11 mouse cellular contexts compared by ENCODE assay signal in genomic region chr15:12066857-12067211, GRCm38 (mm10). TPM values are rescaled to one million over a fixed set of nuclear protein-coding genes. Genes with fewer than 3 reads are reported as not detected.
A peak's percentile ranks its signal among the peaks of the same experiment; 100 is the strongest.
DNase-seq lines count a peak whose midpoint lies in the region; ATAC-seq and TF ChIP-seq lines count a peak whose summit lies in the region.
"Had no signal": no experiment of that assay in that cellular context is flagged by ENCODE, and none has a peak within 500 bp of the region (broad histone marks: within the 10 kb centered on the region; RNA-seq: fewer than 3 reads in every experiment).

No protein-coding gene starts in this region.

- peak overlapping the region; percentile 33; the same call in 1 of the 2 replicates for H3K9ac ChIP-seq in heart, embryonic 13.5 days
- no peak overlapping the region for H3K9ac ChIP-seq in lung, postnatal 0 days (replicated peaks; ENCODE audit: low read depth)
- H3K9ac ChIP-seq in intestine, postnatal 0 days (ENCODE audit: low read depth, low read length): no peak overlapping the region
- no peak overlapping the region for H3K9ac ChIP-seq in stomach, embryonic 16.5 days (ENCODE audit: low read length)

- no peak for DNase-seq in heart, adult 11 months
- DNase-seq in lung, postnatal 0 days (ENCODE audit: low spot score): no peak
- DNase-seq in lung, postnatal 10 days: no peak
- no peak for DNase-seq in layer of hippocampus, postnatal 14 days (ENCODE audit: low spot score in 2 of 2)
- DNase-seq in thymus, postnatal 10 days (ENCODE audit: low spot score in 2 of 2): no peak
- DNase-seq: retina, postnatal 1 day had no signal

- H3K9me3 ChIP-seq in heart, embryonic 13.5 days: peaks cover 6% of the 10 kb centered on the region
- H3K9me3 ChIP-seq in lung, postnatal 0 days (ENCODE audit: low read length): no peaks in the 10 kb centered on the region
- no peaks in the 10 kb centered on the region for H3K9me3 ChIP-seq in intestine, postnatal 0 days (ENCODE audit: control insufficient read depth)
- H3K9me3 ChIP-seq in stomach, embryonic 16.5 days (replicated peaks; ENCODE audit: control insufficient read depth, low read length): 0 out of 2 replicates have a peak, but pooled peaks cover 5% of the 10 kb centered on the region

- peaks cover 33% of the 10 kb centered on the region for H3K4me1 ChIP-seq in heart, embryonic 13.5 days
- no peaks in the 10 kb centered on the region for H3K4me1 ChIP-seq in lung, postnatal 0 days (ENCODE audit: insufficient read depth, low read depth, low read length)
- peaks cover 5% of the 10 kb centered on the region; the same call in 1 of the 2 replicates for H3K4me1 ChIP-seq in intestine, postnatal 0 days (replicated peaks; ENCODE audit: control insufficient read depth, insufficient read depth, low read length)
- H3K4me1 ChIP-seq in stomach, embryonic 16.5 days (ENCODE audit: control insufficient read depth, insufficient read depth, low read length): peaks cover 27% of the 10 kb centered on the region

- H3K27me3 ChIP-seq in heart, embryonic 13.5 days (replicated peaks): no peaks in the 10 kb centered on the region
- no peaks in the 10 kb centered on the region for H3K27me3 ChIP-seq in lung, postnatal 0 days (replicated peaks; ENCODE audit: insufficient read depth, low read length)
- no peaks in the 10 kb centered on the region for H3K27me3 ChIP-seq in intestine, postnatal 0 days (replicated peaks; ENCODE audit: control insufficient read depth, insufficient read depth, low read length)
- no peaks in the 10 kb centered on the region for H3K27me3 ChIP-seq in stomach, embryonic 16.5 days (ENCODE audit: control insufficient read depth, insufficient read depth, low read length)

- TF ChIP-seq EP300 in lung, postnatal 0 days (IDR thresholded peaks at IDR 0.05): no peak; the same call in 1 of the 2 replicates

- H3K36me3 ChIP-seq in heart, embryonic 13.5 days: no peaks in the 10 kb centered on the region
- H3K36me3 ChIP-seq in lung, postnatal 0 days (ENCODE audit: insufficient read depth, low read length): no peaks in the 10 kb centered on the region
- no peaks in the 10 kb centered on the region for H3K36me3 ChIP-seq in intestine, postnatal 0 days (ENCODE audit: control insufficient read depth, insufficient read depth)
- H3K36me3 ChIP-seq in stomach, embryonic 16.5 days (ENCODE audit: control insufficient read depth, insufficient read depth, low read length): no peaks in the 10 kb centered on the region

- H3K27ac ChIP-seq in heart, embryonic 13.5 days (replicated peaks): peak overlapping the region; percentile 82
- H3K27ac ChIP-seq in lung, postnatal 0 days (ENCODE audit: low read length): peak overlapping the region; percentile 39
- H3K27ac ChIP-seq in intestine, postnatal 0 days (ENCODE audit: low read depth, low read length): no peak overlapping the region
- H3K27ac ChIP-seq in stomach, embryonic 16.5 days (ENCODE audit: low read length): peak overlapping the region; percentile 73

- no peak for TF ChIP-seq CTCF in lung, postnatal 0 days (IDR thresholded peaks at IDR 0.05)
- no peak for TF ChIP-seq CTCF in intestine, postnatal 0 days (IDR thresholded peaks at IDR 0.05; ENCODE audit: low read depth)

- H3K4me3 ChIP-seq in heart, embryonic 13.5 days: no peak overlapping the region
- H3K4me3 ChIP-seq in lung, postnatal 0 days (ENCODE audit: low read depth, low read length): no peak overlapping the region
- no peak overlapping the region for H3K4me3 ChIP-seq in intestine, postnatal 0 days (ENCODE audit: low read depth, low read length)
- no peak overlapping the region for H3K4me3 ChIP-seq in stomach, embryonic 16.5 days (replicated peaks; ENCODE audit: low read length)
- H3K4me3 ChIP-seq: megakaryocyte, embryonic 14.5 days had no signal

- H3K4me2 ChIP-seq in heart, embryonic 13.5 days: peak overlapping the region; percentile 24
- peak overlapping the region; percentile 30 for H3K4me2 ChIP-seq in lung, postnatal 0 days (replicated peaks; ENCODE audit: low read depth, low read length)
- peak overlapping the region; percentile 1; the same call in 1 of the 2 replicates for H3K4me2 ChIP-seq in intestine, postnatal 0 days (replicated peaks; ENCODE audit: low read depth)
- no peak overlapping the region for H3K4me2 ChIP-seq in stomach, embryonic 16.5 days (ENCODE audit: low read depth, low read length)

- WGBS in heart, embryonic 13.5 days: 55% methylated on average over 6 of the region's 6 CpGs
- WGBS in lung, postnatal 0 days: 32% methylated on average over 6 of the region's 6 CpGs
- 54% methylated on average over 6 of the region's 6 CpGs for WGBS in intestine, postnatal 0 days
- 48% methylated on average over 6 of the region's 6 CpGs for WGBS in stomach, embryonic 16.5 days

- ATAC-seq in heart, embryonic 13.5 days (ENCODE audit: extremely low read depth, insufficient number of reproducible peaks, low FRiP score, low TSS enrichment): no peak
- no peak for ATAC-seq in lung, postnatal 0 days
- ATAC-seq in intestine, postnatal 0 days: no peak
- no peak for ATAC-seq in stomach, embryonic 16.5 days (ENCODE audit: insufficient read depth, low FRiP score)
- ATAC-seq: CD4-positive, CD25-positive, alpha-beta regulatory T cell, adult 4 months had no signal

RNA-seq across cellular contexts. Expression of gene Zfr, which starts 50.8 kb away (rescaled TPM):
- polyA plus RNA-seq in heart, embryonic 13.5 days (2015; fragmentation: Nextera tagmentation; extraction: Ambion mirVana): 87.7 and 89.4 TPM in 2 replicates
- 91.9 and 102 TPM in 2 replicates for polyA plus RNA-seq in lung, postnatal 0 days (2015; fragmentation: Nextera tagmentation; extraction: Ambion mirVana)
- polyA plus RNA-seq in intestine, postnatal 0 days (2015; fragmentation: Nextera tagmentation; extraction: Ambion mirVana): 47.9 and 52.1 TPM in 2 replicates
- 85.9 and 90.7 TPM in 2 replicates for polyA plus RNA-seq in stomach, embryonic 16.5 days (2015; fragmentation: Nextera tagmentation; extraction: Ambion mirVana)
- 100 to 1,000 TPM; 332 to 347 TPM for total RNA-seq in layer of hippocampus, postnatal 14 days (2021)
